In the genomic region with DNA sequence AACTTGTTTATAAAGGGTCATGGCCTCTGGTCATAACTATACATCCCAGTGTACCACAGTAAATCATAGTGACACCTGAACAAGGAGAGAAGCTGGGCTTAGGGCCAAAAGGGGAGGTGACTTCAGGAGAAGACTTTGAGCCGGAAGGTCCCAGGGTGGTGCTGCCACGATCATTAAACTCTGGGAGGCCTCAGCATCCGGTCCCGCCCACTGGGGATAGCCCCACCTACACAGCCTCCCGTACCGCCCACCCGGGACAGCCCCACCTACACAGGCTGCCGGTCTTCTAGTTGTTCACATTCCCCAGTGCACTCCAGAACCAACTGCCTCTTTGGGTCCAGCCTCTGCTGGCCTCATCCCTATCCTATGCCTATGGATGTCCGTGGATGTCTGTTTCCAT, we compare ENCODE assay signal across 11 mouse cellular contexts. TPM values are rescaled to one million over a fixed set of nuclear protein-coding genes. Genes with fewer than 3 reads are reported as not detected.
A peak's percentile ranks its signal among the peaks of the same experiment; 100 is the strongest.
DNase-seq lines count a peak whose midpoint lies in the region; ATAC-seq and TF ChIP-seq lines count a peak whose summit lies in the region.
"Had no signal": no experiment of that assay in that cellular context is flagged by ENCODE, and none has a peak within 500 bp of the region (broad histone marks: within the 10 kb centered on the region; RNA-seq: fewer than 3 reads in every experiment).

A gene (plus strand): TSS at position 297 of the 400 bp plus-strand sequence.

- TF ChIP-seq CTCF in testis, adult 2 months (IDR thresholded peaks at IDR 0.05; ENCODE audit: control insufficient read depth, insufficient read depth, insufficient replicate concordance, low read depth, low read length): no peak
- no peak for TF ChIP-seq CTCF in liver, embryonic 14.5 days (IDR thresholded peaks at IDR 0.05; ENCODE audit: low read depth)

- no peak for TF ChIP-seq POLR2A in testis, adult 2 months (IDR thresholded peaks at IDR 0.05; ENCODE audit: control insufficient read depth, low read depth, low read length)

- H3K4me3 ChIP-seq in testis, adult 2 months (ENCODE audit: control insufficient read depth, low read depth, low read length): peak within 1 kb of the TSS; percentile 58
- H3K4me3 ChIP-seq in liver, embryonic 14.5 days (ENCODE audit: insufficient read depth in 1 of 2, low read depth in 2 of 2, low read length in 2 of 2): no peak within 1 kb of the TSS
- H3K4me3 ChIP-seq: heart, embryonic 12.5 days had no signal

- H3K4me1 ChIP-seq in testis, adult 2 months (ENCODE audit: control insufficient read depth, insufficient read depth, low read length): peaks cover 4% of the 10 kb centered on the region
- H3K4me1 ChIP-seq in liver, embryonic 14.5 days (replicated peaks; ENCODE audit: control insufficient read depth in 2 of 2, insufficient read depth in 2 of 2, low read length in 1 of 2): no peaks in the 10 kb centered on the region

- no peak within 1 kb of the TSS for H3K27ac ChIP-seq in testis, adult 2 months (ENCODE audit: control insufficient read depth, insufficient read depth, low read depth, low read length)
- H3K27ac ChIP-seq in liver, embryonic 14.5 days: no peak within 1 kb of the TSS

- no peak for TF ChIP-seq EP300 in liver, embryonic 14.5 days (IDR thresholded peaks at IDR 0.05; ENCODE audit: low read depth)

- H3K36me3 ChIP-seq in testis, adult 2 months (ENCODE audit: control insufficient read depth, insufficient read depth, low read length): no peaks in the 10 kb centered on the region
- H3K36me3 ChIP-seq in liver, embryonic 14.5 days (replicated peaks; ENCODE audit: control insufficient read depth, insufficient read depth, low read depth): no peaks in the 10 kb centered on the region
- H3K36me3 ChIP-seq: heart, embryonic 12.5 days had no signal

- no peaks in the 10 kb centered on the region for H3K9me3 ChIP-seq in liver, embryonic 14.5 days (ENCODE audit: control insufficient read depth, low read length)

- peak; percentile 28; the same call in 1 of the 2 replicates for ATAC-seq in liver, embryonic 14.5 days (ENCODE audit: insufficient read depth)
- ATAC-seq: forebrain, embryonic 14.5 days had no signal

- H3K4me2 ChIP-seq in liver, embryonic 14.5 days (ENCODE audit: low read depth): no peak within 1 kb of the TSS
- H3K4me2 ChIP-seq: heart, embryonic 12.5 days had no signal

- no peak for DNase-seq in testis, postnatal 14 days (ENCODE audit: low spot score)
- DNase-seq in kidney, adult 18-20 months: peak; percentile 24
- DNase-seq in liver, embryonic 14.5 days (ENCODE audit: low read depth in 3 of 3, low spot score in 3 of 3): peak in 2 of 3 experiments; percentile 1 to 19
- peak; percentile 45 for DNase-seq in yolk sac, embryonic 10.5 days (ENCODE audit: low spot score)
- no peak for DNase-seq in frontal cortex, postnatal 14 days (ENCODE audit: low spot score in 2 of 2)
- no peak for DNase-seq in natural killer cell, adult 2 months (ENCODE audit: low spot score in 2 of 2)
- DNase-seq: cerebellum, adult 2 months; thymus, adult 18-20 months had no signal

- no peaks in the 10 kb centered on the region for H3K27me3 ChIP-seq in testis, adult 2 months (ENCODE audit: control insufficient read depth, insufficient read depth, low read length)
- H3K27me3 ChIP-seq in liver, embryonic 14.5 days (ENCODE audit: control insufficient read depth, insufficient read depth, low read length): no peaks in the 10 kb centered on the region

- no peak within 1 kb of the TSS for H3K9ac ChIP-seq in liver, embryonic 14.5 days (replicated peaks)
- H3K9ac ChIP-seq: heart, embryonic 12.5 days had no signal

- 44% methylated on average over 9 of the region's 9 CpGs for WGBS in liver, embryonic 14.5 days (ENCODE audit: insufficient replicate concordance)

RNA-seq across cellular contexts. Expression of the gene that starts here (rescaled TPM):
- polyA plus RNA-seq in testis, adult 2 months (2012; rRNA removed): 0.14 and 0.32 TPM in 2 replicates
- polyA plus RNA-seq in liver, embryonic 14.5 days (2012; rRNA removed): 2.0 and 2.2 TPM in 2 replicates
- 4.4 TPM in 2 replicates for polyA plus RNA-seq in liver, embryonic 14.5 days (2014; fragmentation: Nextera tagmentation; extraction: Ambion mirVana)
- polyA plus RNA-seq: cerebellum, adult 2 months had no signal

Comparison
In these comparisons a context has a peak if more than half of its experiments do, and no peak if none do; other contexts are left out.
1. DNase-seq: peak in kidney, adult 18-20 months (single experiment), liver, embryonic 14.5 days (2 of 3) and yolk sac, embryonic 10.5 days (single experiment); none in testis, postnatal 14 days (single experiment), frontal cortex, postnatal 14 days (0 of 2) and natural killer cell, adult 2 months (0 of 2).